Mouse (Mus musculus) cerebellum, adult 2 months (tissue): ENCODE data around the gene 4930572O03Rik. TPM values are rescaled to one million over a fixed set of nuclear protein-coding genes. Genes with fewer than 3 reads are reported as not detected.
"Not testable (repeated sequence)": the region's sequence is repeated elsewhere in the genome, so short reads cannot be mapped to it uniquely, and the experiment has no call there.

Experiments used
- DNase-seq, 2 experiments: peaks; one replicate each; pipeline ENCODE4 v3.0.0; 2021
- H3K27ac ChIP-seq: fragments of 200-500 bp; 2 replicates; pipeline ENCODE4 v1.5.1; 2012; ENCODE audit warnings: low read length, control low read depth, inconsistent platforms; ENCODE audit not compliant: insufficient read depth
- H3K27me3 ChIP-seq: fragments of 200-500 bp; 2 replicates; pipeline ENCODE4 v1.6.1; 2012; ENCODE audit warnings: inconsistent platforms, mild to moderate bottlenecking, low read length, moderate library complexity; ENCODE audit not compliant: control insufficient read depth, insufficient read depth
- H3K4me1 ChIP-seq: fragments of 200-500 bp; 2 replicates; pipeline ENCODE4 v1.6.1; 2011; ENCODE audit warnings: low read length; ENCODE audit not compliant: control insufficient read depth, insufficient read depth
- H3K4me3 ChIP-seq: fragments of 200-500 bp; replicated peaks from 2 replicates; pipeline ENCODE3; 2011; ENCODE audit warnings: mild to moderate bottlenecking, low read depth, low read length, control low read depth; ENCODE audit not compliant: insufficient read depth
- WGBS: fragments of 180-500 bp; shearing (Covaris S2); methylation state at CpG from one replicate; pipeline ENCODE4 v1.1.7; 2018; 5-methylcytosine and 5-hydroxymethylcytosine counted together
- polyA plus RNA-seq: library from polyadenylated mRNA; depleted of rRNA; stranded (reverse); fragments of >200 nt; gene quantifications from 2 replicates; pipeline ENCODE4 v1.2.3, GENCODE M21; 2012

4930572O03Rik gene
- polyA plus RNA-seq, 1 experiment = not detected

GRCm38 (mm10) chr5:15674429-15675244, 17.8 kb upstream of the 4930572O03Rik start:
- not testable (repeated sequence) for H3K27me3 ChIP-seq, H3K4me1 ChIP-seq, H3K4me3 ChIP-seq, DNase-seq, H3K27ac ChIP-seq
- 88% methylated on average over 5 of the region's 8 CpGs for WGBS

- not testable (repeated sequence) for H3K4me3 ChIP-seq, H3K27ac ChIP-seq, H3K27me3 ChIP-seq, H3K4me1 ChIP-seq, DNase-seq
- WGBS = 80% methylated on average over 2 of the region's 2 CpGs
Observed at GRCm38 (mm10) chr5:15673989-15674388, 17.1 kb upstream of the 4930572O03Rik start.

GRCm38 (mm10) chr5:15670789-15671188, 13.9 kb upstream of the 4930572O03Rik start:
- 83% methylated on average over 9 of the region's 18 CpGs for WGBS
- not testable (repeated sequence) for DNase-seq, H3K4me3 ChIP-seq, H3K4me1 ChIP-seq, H3K27me3 ChIP-seq, H3K27ac ChIP-seq

GRCm38 (mm10) chr5:15663847-15664246, 7.0 kb upstream of the 4930572O03Rik start:
- WGBS = 69% methylated on average over 7 of the region's 7 CpGs
- not testable (repeated sequence) for DNase-seq

GRCm38 (mm10) chr5:15652334-15652733, 4.5 kb downstream of the 4930572O03Rik start:
- H3K27ac ChIP-seq, H3K4me1 ChIP-seq, H3K4me3 ChIP-seq, H3K27me3 ChIP-seq, DNase-seq: not testable (repeated sequence)
- WGBS = 46% methylated on average over 2 of the region's 2 CpGs

More at GRCm38 (mm10) chr5:15663847-15664246, 7.0 kb upstream of the 4930572O03Rik start:
- H3K27ac ChIP-seq, H3K27me3 ChIP-seq, H3K4me3 ChIP-seq, H3K4me1 ChIP-seq: not testable (repeated sequence)

- H3K27me3 ChIP-seq, H3K4me3 ChIP-seq, H3K27ac ChIP-seq, DNase-seq, H3K4me1 ChIP-seq: not testable (repeated sequence)
- WGBS = 31% methylated on average over 6 of the region's 6 CpGs
Observed at GRCm38 (mm10) chr5:15645707-15646106, 11.2 kb downstream of the 4930572O03Rik start.

- not testable (repeated sequence) for DNase-seq, H3K27me3 ChIP-seq, H3K4me1 ChIP-seq, H3K27ac ChIP-seq, H3K4me3 ChIP-seq
- WGBS = 55% methylated on average over 2 of the region's 2 CpGs
Observed at GRCm38 (mm10) chr5:15637637-15638036, 19.2 kb downstream of the 4930572O03Rik start.

- 30% methylated on average over 5 of the region's 5 CpGs for WGBS
- not testable (repeated sequence) for H3K4me1 ChIP-seq, H3K27me3 ChIP-seq, H3K4me3 ChIP-seq, H3K27ac ChIP-seq, DNase-seq
Observed at GRCm38 (mm10) chr5:15630068-15630467, 26.8 kb downstream of the 4930572O03Rik start.

- not testable (repeated sequence) for H3K27me3 ChIP-seq, H3K27ac ChIP-seq, H3K4me1 ChIP-seq, H3K4me3 ChIP-seq, DNase-seq
- 36% methylated on average over 1 of the region's 1 CpGs for WGBS
Observed at GRCm38 (mm10) chr5:15628136-15628535, 28.7 kb downstream of the 4930572O03Rik start.

- 35% methylated on average over 1 of the region's 1 CpGs for WGBS
- not testable (repeated sequence) for H3K4me1 ChIP-seq, H3K27me3 ChIP-seq, DNase-seq, H3K27ac ChIP-seq, H3K4me3 ChIP-seq
Observed at GRCm38 (mm10) chr5:15618764-15619163, 38.1 kb downstream of the 4930572O03Rik start, which contains the start of gene Speer4d. Speer4d (plus strand) TSS chr5:15619064.

- 72% methylated on average over 3 of the region's 3 CpGs for WGBS
- H3K27ac ChIP-seq, DNase-seq: not testable (repeated sequence)
Observed at GRCm38 (mm10) chr5:15616195-15616594, 40.7 kb downstream of the 4930572O03Rik start.

GRCm38 (mm10) chr5:15610695-15611094, 46.2 kb downstream of the 4930572O03Rik start:
- not testable (repeated sequence) for H3K4me1 ChIP-seq, H3K4me3 ChIP-seq, H3K27me3 ChIP-seq, H3K27ac ChIP-seq, DNase-seq
- WGBS = 1% methylated on average over 1 of the region's 1 CpGs

More at GRCm38 (mm10) chr5:15616195-15616594, 40.7 kb downstream of the 4930572O03Rik start:
- H3K4me3 ChIP-seq, H3K4me1 ChIP-seq, H3K27me3 ChIP-seq: not testable (repeated sequence)

GRCm38 (mm10) chr5:15606677-15607076, 50.2 kb downstream of the 4930572O03Rik start:
- DNase-seq = peak in 1 of 2 experiments; percentile 10
- not testable (repeated sequence) for H3K4me1 ChIP-seq, H3K27ac ChIP-seq, H3K4me3 ChIP-seq, H3K27me3 ChIP-seq
- 58% methylated on average over 6 of the region's 6 CpGs for WGBS
